Mouse (Mus musculus): Measurements from ENCODE around the gene Prkcb. TPM values are rescaled to one million over a fixed set of nuclear protein-coding genes. Genes with fewer than 3 reads are reported as not detected.

Prkcb gene
- total RNA-seq, 1 experiment from 2014 or later = 197 TPM

DNA sequence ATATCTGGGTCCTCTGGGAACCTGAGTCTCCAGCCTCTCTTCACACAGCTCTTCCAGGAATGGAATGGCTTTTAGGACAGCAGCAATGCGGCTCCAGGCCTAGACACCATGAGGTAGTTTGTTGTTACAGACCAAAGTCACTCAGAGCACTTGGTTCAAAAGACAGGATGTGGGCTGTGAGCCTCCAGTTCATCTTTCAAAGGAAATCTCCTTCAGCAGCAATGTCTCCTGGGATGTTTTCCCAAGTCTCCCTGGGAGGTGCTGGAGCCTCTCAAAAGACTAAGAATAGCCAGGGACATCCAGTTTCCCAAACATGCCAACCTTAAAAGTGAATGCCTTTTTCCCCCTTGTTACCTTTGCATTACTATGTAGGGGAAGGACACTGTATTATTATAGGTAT lies 1.3 kb upstream of the Prkcb start:
- no peak for ATAC-seq (replicated peaks; ENCODE audit: insufficient number of reproducible peaks, low FRiP score, low TSS enrichment, poor library complexity, severe bottlenecking)

DNA sequence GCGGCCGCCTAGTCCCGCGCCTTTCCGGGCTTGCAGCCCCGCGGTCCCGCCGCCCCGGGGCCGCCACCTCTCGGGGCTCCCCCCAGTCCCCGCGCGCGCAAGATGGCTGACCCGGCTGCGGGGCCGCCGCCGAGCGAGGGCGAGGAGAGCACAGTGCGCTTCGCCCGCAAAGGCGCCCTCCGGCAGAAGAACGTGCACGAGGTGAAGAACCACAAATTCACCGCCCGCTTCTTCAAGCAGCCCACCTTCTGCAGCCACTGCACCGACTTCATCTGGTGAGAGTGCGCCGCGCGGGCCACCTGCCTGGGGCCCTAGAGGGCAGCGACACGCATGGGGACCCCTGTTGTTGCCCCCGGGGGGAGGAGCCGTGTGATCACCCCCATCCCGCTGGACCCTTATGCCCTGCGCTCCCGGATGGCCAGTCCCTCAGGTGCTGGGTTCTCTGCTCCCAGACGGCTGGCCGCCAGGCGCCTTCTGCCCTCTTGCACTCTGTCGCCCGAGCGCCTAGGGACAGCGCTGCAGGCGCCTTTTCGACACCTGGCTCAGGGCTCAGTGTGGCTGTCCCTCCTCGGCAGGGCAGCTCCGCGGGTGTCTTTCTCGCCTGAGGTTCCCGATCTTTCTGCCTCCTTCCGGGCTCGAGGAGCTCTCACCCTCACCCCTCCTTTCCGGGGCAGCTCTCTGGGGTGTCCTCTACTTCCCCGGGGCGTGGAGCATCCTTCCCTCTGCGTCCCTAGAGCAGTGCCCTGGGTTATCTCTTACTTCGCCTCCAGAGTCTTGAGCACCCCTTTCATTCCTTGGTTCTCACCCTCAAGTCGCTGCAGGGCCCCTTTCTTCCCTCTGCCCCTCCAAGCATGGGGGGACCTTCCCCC lies 926 bp downstream of the Prkcb start:
- ATAC-seq (replicated peaks; ENCODE audit: insufficient number of reproducible peaks, low FRiP score, low TSS enrichment, poor library complexity, severe bottlenecking) = peak; percentile 46

DNA sequence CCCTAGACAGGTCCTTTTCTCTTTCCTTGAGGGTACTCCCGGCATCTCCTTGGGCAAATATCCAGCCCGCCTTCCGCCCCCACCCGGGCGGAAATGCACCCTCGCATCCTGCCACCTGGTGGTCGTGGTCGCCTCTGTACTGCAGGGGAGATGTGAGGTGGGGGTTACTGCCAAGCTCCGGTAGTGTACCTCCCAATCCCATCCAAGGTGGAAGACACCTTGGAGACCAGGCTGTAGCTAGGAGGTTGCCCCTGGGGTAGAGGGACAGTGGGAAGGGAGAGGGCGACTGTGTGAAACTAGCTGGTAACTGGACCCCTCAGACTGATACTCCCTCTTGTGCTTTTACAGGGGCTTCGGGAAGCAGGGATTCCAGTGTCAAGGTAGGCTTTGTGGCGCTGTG lies 1.6 kb downstream of the Prkcb start:
- ATAC-seq (replicated peaks; ENCODE audit: insufficient number of reproducible peaks, low FRiP score, low TSS enrichment, poor library complexity, severe bottlenecking) = no peak

- ATAC-seq (replicated peaks; ENCODE audit: insufficient number of reproducible peaks, low FRiP score, low TSS enrichment, poor library complexity, severe bottlenecking) = no peak
Measured at GRCm38 (mm10) chr7:122290771-122291170, 2.2 kb downstream of the Prkcb start.

DNA sequence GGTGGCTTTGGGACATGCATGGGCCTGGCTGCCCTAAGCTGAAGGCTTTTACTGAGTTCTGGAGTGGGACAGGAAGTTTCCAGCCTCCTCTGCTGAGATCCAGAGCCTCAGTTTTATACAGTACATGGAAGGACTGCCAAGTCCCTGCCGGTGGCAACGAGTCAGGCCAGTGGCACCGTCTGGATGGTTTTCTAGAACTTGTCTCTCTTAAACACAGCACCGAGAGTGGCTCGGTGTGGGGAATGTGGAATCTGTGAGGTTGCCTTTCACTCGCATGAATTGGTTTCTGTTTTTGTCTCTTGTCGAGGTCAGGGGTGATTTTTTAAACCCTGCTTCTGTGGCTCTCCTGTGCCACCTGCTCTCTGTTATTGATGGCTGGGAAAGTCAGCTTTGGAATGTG lies 3.6 kb downstream of the Prkcb start:
- no peak for ATAC-seq (replicated peaks; ENCODE audit: insufficient number of reproducible peaks, low FRiP score, low TSS enrichment, poor library complexity, severe bottlenecking)

GRCm38 (mm10) chr7:122294111-122294510 lies 5.6 kb downstream of the Prkcb start:
- no peak for ATAC-seq (replicated peaks; ENCODE audit: insufficient number of reproducible peaks, low FRiP score, low TSS enrichment, poor library complexity, severe bottlenecking)

GRCm38 (mm10) chr7:122295363-122295762 lies 6.8 kb downstream of the Prkcb start:
- ATAC-seq (replicated peaks; ENCODE audit: insufficient number of reproducible peaks, low FRiP score, low TSS enrichment, poor library complexity, severe bottlenecking) = 0 out of 2 replicates have a peak, but pooled peaks have one; percentile 64

DNA sequence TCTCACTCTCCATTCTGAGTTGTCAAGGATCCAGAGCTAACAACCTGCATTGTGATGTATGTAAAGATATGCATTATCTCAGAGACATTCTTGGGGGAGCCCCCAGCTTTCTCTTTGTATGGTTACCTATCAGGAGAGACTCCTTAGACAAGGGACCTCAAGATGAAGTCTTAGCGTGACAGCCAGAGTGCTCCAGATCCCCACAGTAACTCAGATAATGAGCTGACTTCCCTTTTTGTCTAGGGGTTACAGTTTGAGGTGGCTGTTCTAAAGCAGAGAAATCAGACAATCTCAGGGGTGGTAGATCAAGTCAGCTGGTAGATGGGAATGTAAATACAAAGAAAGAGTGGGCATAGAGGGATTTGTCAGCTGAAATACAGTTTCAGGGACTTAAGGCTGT lies 7.8 kb downstream of the Prkcb start:
- ATAC-seq (replicated peaks; ENCODE audit: insufficient number of reproducible peaks, low FRiP score, low TSS enrichment, poor library complexity, severe bottlenecking) = no peak

- ATAC-seq (replicated peaks; ENCODE audit: insufficient number of reproducible peaks, low FRiP score, low TSS enrichment, poor library complexity, severe bottlenecking) = no peak
Measured at GRCm38 (mm10) chr7:122296805-122297204, 8.3 kb downstream of the Prkcb start.

DNA sequence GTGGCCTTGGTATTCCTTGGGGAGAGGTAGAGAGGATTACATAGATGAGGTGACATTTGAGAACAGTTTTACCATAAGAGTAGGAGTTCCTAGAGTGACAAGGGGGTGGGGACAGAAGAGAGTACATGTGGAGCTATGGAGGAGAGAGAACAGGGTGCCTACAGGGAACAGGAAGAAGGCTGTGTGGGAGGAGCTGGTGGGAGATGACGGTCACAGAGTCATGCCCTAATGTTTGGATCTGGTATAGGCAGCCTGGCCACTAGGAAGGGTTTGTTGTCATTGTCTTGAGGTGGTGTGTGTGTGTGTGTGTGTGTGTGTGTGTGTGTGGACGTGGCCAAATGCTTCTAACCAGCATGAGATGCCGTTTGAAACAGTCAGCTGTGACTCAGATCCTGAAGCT lies 9.1 kb downstream of the Prkcb start:
- no peak for ATAC-seq (replicated peaks; ENCODE audit: insufficient number of reproducible peaks, low FRiP score, low TSS enrichment, poor library complexity, severe bottlenecking)

- ATAC-seq (replicated peaks; ENCODE audit: insufficient number of reproducible peaks, low FRiP score, low TSS enrichment, poor library complexity, severe bottlenecking) = no peak
Measured at GRCm38 (mm10) chr7:122298715-122299114, 10.2 kb downstream of the Prkcb start.

DNA sequence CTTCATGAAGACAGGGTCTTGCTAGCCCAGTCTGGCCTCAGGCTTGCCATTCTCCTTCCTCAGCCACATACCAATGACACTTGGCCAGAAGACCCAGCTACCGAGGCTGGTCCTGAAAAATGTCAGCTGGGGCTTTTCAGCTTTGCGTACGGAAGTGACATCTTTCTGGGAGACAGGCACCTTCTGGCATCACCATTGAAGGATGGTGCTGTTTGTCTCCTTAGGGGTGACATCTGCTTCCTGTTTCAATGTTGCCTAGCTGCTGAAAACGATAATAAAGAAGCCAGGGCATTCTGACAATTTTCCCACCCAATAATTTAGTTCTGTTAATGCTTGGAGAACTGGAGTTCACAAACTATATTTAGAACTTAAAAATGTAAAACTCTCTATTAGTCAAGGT lies 12.0 kb downstream of the Prkcb start:
- ATAC-seq (replicated peaks; ENCODE audit: insufficient number of reproducible peaks, low FRiP score, low TSS enrichment, poor library complexity, severe bottlenecking) = no peak

DNA sequence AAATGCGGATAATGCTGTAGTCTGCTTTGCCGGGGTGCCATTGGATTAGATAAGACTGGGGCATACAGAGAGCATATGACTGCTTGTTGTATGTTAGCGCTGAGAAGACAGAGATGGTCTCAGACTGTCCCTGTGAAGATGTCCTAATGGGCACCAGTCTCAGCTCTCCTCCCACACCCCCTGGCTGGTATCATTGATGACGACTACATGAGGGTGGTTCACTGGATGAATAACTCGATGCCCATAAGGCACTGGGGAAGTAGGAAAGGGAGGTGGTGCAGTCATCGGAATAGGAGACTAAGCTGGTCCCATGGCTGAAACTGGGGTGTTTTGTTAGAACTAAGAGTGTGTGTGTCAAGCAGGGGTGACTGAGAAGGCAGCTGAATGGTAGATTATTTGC lies 14.0 kb downstream of the Prkcb start:
- no peak for ATAC-seq (replicated peaks; ENCODE audit: insufficient number of reproducible peaks, low FRiP score, low TSS enrichment, poor library complexity, severe bottlenecking)

DNA sequence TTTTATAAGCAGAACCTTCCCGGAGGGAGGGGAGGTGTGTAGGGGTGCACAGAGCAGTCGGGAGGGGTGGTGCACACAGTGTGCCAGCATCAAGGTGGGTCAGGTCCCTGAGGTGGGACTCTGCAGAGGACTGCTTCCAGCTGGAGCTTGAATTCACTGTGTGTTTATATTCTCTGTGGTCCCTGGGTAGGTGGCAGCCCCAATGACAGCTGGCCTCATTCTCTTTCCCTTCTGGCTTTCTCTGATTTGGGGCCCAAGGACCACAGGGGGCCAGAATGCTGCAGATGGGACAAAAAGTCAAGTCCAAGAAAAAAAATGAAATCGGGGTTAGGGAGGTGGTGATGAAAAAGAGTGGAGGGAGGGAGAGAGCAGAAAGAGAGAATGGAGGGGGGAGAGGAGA lies 15.4 kb downstream of the Prkcb start:
- ATAC-seq (replicated peaks; ENCODE audit: insufficient number of reproducible peaks, low FRiP score, low TSS enrichment, poor library complexity, severe bottlenecking) = no peak

DNA sequence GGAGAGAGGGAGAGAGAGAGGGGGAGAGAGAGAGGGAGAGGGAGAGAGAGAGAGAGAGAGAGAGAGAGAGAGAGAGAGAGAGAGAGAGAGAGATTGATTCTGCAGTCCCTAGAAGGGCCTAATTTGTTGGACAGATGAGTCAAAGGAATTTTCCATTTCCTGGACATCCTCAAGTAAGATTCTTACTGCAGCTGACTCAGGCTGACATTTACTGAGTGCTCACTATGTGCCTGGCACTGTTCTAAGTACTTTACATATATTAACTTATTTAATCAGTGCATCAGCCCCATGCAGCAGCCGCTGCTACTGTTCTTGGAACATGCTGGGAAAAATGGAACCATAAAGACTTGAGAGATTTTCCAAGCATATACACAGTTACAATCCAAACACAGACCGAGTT lies 16.0 kb downstream of the Prkcb start:
- ATAC-seq (replicated peaks; ENCODE audit: insufficient number of reproducible peaks, low FRiP score, low TSS enrichment, poor library complexity, severe bottlenecking) = no peak

DNA sequence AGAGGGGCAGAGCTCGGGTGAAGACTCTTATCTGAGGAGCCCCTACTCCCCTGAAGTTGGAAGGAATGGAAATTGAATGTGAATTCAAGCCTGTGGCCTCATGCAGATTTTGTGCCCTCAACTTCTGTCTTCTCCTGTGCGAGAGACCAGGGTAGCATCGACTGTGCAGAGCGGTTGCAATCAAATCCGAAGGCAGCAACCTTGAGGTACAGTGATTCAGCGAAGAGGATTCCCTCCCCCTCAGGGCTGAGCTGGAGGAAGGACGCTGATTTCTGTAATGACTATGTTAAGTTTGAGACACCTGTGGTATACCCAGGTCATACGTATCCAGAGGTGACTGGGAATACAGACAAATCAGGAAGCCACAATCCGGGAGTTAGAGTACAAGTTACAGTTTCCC lies 18.7 kb downstream of the Prkcb start:
- no peak for ATAC-seq (replicated peaks; ENCODE audit: insufficient number of reproducible peaks, low FRiP score, low TSS enrichment, poor library complexity, severe bottlenecking)

- no peak for ATAC-seq (replicated peaks; ENCODE audit: insufficient number of reproducible peaks, low FRiP score, low TSS enrichment, poor library complexity, severe bottlenecking)
Measured at GRCm38 (mm10) chr7:122308661-122309060, 20.1 kb downstream of the Prkcb start.

DNA sequence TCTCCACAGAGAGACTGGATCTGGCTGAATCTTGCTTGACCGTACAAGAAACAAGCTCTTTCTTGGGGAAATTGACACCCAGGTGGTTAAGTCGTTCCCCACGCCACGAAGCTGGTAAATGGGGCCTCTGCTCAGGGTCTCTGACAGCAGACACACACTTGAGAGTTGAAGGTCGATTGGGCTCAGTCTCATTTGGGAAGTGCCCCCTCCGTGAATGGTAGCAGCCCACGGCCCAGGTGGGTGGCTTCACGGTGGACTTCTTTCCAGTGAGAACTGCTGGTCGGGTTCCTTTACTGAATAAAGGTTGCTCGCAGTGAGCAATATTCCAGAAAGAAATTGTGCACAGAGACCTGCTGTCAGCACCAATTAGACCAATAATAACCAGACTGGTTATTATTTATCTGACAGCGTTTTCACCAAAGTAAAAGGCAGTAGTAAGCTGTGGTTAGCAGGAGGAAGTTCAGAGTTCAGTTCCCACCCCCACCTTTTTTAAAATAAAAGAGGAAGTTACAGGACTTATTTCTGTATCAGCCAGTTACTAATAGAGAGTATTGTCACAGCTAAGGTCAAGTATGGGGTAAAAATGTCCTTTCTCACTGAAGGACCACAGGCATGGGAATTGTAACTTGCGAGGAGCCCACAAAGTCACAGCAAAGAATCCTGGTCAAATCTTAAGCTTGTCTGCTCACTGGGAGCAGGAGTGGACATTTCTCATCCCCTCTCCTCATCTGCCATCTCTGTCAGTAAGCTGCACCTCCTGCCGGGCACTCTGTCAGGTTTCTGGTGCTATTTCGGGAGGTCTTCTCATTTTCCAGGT lies 21.6 kb downstream of the Prkcb start:
- ATAC-seq (replicated peaks; ENCODE audit: insufficient number of reproducible peaks, low FRiP score, low TSS enrichment, poor library complexity, severe bottlenecking) = peak; percentile 64

- no peak for ATAC-seq (replicated peaks; ENCODE audit: insufficient number of reproducible peaks, low FRiP score, low TSS enrichment, poor library complexity, severe bottlenecking)
Measured at GRCm38 (mm10) chr7:122310726-122311018, 22.1 kb downstream of the Prkcb start.

All from monocyte, adult 5-6 weeks (primary cell).